Mouse (Mus musculus) embryonic fibroblast, embryonic 13.5 days (primary cell): ENCODE results near the gene Stkld1.

ENCODE experiments used
- CTCF ChIP-seq: IDR thresholded peaks from 2 replicates; pipeline ENCODE4 v1.5.1; 2011; ENCODE audit warnings: mild to moderate bottlenecking, control low read depth, low read length, moderate library complexity, borderline replicate concordance; ENCODE audit not compliant: insufficient read depth
- POLR2A ChIP-seq: IDR thresholded peaks from 2 replicates; pipeline ENCODE4 v1.6.1; 2011; ENCODE audit warnings: low read depth, mild to moderate bottlenecking, control low read depth, low read length, moderate library complexity

DNA sequence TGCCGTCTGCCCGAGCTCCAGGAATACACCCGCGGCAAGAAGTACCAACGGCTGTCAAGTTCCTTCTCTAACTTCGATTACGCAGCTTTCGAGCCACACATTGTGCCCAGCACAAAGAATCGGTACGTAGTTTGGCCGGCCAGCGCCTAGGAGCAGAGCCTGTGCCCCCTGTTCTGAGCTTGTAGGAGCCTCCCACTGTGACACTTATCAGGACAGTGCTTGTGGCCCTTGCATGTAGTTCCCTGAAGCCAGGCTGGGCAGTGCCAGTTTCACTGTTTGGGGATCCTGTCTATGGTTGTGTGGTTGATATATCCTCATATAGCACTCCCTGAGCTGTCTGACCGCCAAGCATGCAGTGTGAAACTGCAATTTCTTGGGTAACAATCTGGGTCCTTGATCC lies 17.1 kb upstream of the Stkld1 start:
- TF ChIP-seq CTCF (no peak), POLR2A (no peak; the same call in 1 of the 2 replicates)
